Mouse (Mus musculus) large intestine, adult 2 months (tissue): ENCODE data around the gene Ero1lb. TPM values are rescaled to one million over a fixed set of nuclear protein-coding genes. Genes with fewer than 3 reads are reported as not detected.

ENCODE experiments used
- DNase-seq: peaks from one replicate; pipeline ENCODE4 v3.0.0-alpha.2; 2012; ENCODE audit warnings: low read depth, low spot score
- WGBS: fragments of 180-500 bp; shearing (Covaris S2); methylation state at CpG from one replicate; pipeline ENCODE4 v1.1.7; 2018; 5-methylcytosine and 5-hydroxymethylcytosine counted together
- polyA plus RNA-seq: library from polyadenylated mRNA; depleted of rRNA; stranded (reverse); fragments of >200 nt; gene quantifications from 2 replicates; pipeline ENCODE4 v1.2.3, GENCODE M21; 2012; rRNA removed

Gene Ero1lb
- polyA plus RNA-seq = 2.3 and 2.5 TPM in 2 replicates

DNA sequence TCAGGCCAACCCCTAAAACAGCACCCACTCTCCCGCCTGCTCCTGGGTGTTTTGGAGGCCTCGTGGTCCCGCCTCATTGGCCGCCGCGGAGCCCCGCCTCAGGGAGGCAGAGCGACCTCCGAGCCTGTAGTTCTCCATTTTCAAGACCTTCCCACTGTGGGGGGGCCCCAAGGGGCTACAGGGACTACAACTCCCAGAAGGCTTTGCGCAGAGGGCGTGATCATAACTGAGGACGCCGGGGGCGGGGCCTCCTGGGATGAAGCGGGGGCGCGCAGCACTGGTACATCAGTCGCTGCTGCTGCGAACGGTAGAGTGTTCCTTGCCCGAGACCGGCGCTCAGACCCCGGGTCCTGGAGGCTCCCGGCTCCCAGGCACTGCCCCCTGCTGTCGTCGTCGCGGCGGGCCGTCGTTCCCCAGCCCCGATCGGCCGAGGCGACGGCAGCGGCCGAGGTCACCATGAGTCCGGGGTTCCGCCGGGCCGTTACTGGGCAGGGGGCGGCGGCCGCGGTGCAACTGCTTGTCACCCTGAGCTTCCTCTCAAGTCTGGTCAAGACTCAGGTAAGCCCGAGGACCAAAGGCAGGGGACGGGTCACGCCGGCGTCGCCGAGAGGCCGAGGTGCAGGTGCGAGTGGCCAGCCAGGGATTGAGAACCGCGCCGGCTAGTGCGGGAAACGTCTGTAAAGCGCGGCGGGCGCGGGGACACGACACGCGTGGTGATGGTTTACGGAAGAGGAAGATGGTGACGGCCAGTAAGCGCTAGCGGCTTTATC lies at the start of gene Ero1lb:
Ero1lb (plus strand) TSS at position 254 of the 770 bp plus-strand sequence.
- WGBS = under 1% methylated on average over 68 of the region's 73 CpGs
- DNase-seq = peak; percentile 83

DNA sequence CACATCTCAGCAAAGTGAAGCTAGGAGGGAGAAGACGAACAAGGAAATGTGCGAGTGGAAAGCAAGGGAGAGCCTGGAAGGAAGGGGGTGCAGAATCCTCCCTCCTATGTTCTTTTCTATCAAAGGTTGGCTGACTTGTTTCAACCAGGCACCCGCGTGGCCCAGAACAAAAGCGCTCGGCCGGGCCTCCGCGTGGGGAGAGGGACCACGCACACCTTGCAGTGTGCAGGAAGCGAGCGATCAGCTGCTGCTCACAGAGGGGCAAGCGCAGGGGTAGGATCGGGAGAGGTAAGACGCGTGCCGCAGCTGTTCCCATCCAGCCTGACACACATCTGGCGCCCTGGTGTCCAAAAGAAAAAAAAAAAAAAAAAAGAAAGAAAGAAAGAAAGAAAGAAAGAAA lies 46.3 kb upstream of the Ero1lb start:
- WGBS = 3% methylated on average over 18 of the region's 18 CpGs
- no peak for DNase-seq

- no peak for DNase-seq
- WGBS = under 1% methylated on average over 35 of the region's 35 CpGs
Measured at GRCm38 (mm10) chr13:12519955-12520584, 45.6 kb upstream of the Ero1lb start, which contains the start of gene Edaradd. Edaradd (minus strand) TSS chr13:12520438.

- no peak for DNase-seq
Measured at GRCm38 (mm10) chr13:12522346-12522745, 43.3 kb upstream of the Ero1lb start.

- no peak for DNase-seq
Measured at GRCm38 (mm10) chr13:12525678-12526077, 40.0 kb upstream of the Ero1lb start.

GRCm38 (mm10) chr13:12534628-12535027 lies 31.0 kb upstream of the Ero1lb start:
- WGBS = 56% methylated on average over 3 of the region's 3 CpGs
- no peak for DNase-seq

More at GRCm38 (mm10) chr13:12525678-12526077, 40.0 kb upstream of the Ero1lb start:
- 87% methylated on average over 4 of the region's 4 CpGs for WGBS

- WGBS = 66% methylated on average over 6 of the region's 6 CpGs
- DNase-seq = no peak
Measured at GRCm38 (mm10) chr13:12537971-12538370, 27.7 kb upstream of the Ero1lb start.

DNA sequence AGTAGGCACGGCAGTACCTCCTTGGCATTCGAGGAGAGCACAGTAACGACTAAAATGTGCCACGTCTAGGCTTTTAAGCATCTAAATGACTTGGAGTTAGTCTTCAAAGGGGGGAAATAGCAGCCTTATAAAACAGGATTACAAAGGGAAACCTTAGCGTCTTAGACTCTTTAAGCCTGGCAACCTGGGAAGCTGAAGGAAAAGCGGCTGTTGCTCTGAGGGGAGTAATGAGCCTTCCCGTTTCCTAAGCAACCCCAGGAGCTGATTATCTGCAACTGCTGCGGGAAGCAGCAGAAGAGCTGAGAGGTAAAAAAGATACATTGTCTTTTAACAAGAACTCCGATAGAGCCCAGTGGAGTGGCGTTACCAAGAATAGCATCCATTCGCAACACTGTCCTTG lies 26.0 kb upstream of the Ero1lb start:
- WGBS = 41% methylated on average over 11 of the region's 11 CpGs
- DNase-seq = no peak

GRCm38 (mm10) chr13:12540119-12540518 lies 25.6 kb upstream of the Ero1lb start:
- no peak for DNase-seq
- 76% methylated on average over 13 of the region's 13 CpGs for WGBS

GRCm38 (mm10) chr13:12542006-12542981 lies 23.4 kb upstream of the Ero1lb start:
- 4% methylated on average over 23 of the region's 23 CpGs for WGBS
- DNase-seq = no peak

- 39% methylated on average over 5 of the region's 5 CpGs for WGBS
- DNase-seq = no peak
Measured at GRCm38 (mm10) chr13:12543246-12543645, 22.4 kb upstream of the Ero1lb start.

DNA sequence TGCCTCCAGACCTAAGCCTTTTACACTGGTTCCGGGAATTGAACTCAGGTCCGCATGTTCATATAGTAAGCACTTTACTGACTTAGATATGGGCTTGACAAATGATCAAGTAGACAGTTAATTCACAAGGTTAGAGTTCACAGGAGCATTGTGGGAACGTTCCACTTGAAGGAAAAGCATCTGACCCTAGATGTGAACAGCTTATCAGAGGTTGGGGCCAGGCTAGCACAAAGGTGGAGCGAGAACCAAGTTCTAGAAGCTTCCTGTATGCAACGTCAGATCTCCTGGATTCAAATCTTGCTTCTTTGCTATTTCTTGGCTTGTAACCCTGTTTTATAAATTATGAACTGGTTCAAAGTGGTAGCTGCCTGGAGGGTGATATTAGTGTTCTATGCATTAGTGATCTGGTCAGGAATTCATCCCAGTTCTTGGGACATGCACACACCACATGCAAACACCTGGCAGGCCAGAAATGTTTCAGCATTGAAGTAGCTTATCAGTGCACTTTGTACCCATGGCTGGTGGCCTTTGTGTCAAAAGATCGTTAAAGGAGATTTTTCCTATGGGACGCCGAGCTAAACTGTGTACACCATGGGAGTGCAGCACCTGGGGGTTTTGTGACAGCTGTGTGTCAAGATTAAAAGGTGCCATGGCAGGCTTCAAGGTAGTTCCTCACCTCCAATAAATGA lies 21.6 kb upstream of the Ero1lb start:
- no peak for DNase-seq
- 61% methylated on average over 8 of the region's 8 CpGs for WGBS

DNA sequence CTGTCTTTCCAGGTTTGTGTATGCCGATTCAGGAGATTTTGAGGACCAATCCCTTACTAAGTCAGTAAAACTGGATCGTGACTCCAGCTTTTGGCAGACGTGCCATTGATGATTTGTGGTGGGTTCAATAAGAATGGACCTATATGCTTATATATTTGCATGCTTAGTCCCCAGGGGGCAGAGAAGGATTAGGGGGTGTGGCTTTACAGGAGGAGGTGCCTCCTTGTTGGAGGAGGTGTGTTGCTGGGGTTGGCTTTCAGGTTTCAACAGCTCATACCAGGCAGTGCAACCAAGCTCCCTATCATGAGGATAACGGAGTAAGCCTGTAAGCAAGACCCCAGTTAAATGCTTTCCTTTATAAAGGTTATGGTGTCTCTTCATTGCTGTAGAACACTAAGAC lies 11.5 kb upstream of the Ero1lb start:
- no peak for DNase-seq
- 59% methylated on average over 4 of the region's 4 CpGs for WGBS

DNA sequence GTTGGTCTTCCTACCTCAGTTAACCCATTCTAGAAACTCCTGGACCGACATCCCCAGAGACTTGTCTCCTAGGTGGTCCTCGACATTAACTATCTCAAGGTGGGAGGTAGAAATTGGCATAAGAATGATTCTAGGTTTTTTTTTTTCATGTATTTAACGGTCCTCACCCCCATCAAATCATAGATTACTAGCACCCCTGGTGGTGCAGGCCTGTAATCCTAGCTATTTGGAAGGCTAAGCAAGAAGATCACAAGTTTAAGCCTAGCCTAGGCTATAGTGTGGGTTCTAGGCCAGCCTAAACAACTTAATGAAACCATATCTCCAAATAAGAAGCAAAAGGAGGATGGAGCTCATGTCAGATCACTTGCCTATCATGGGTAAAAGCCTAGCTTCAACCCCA lies 6.6 kb upstream of the Ero1lb start:
- 73% methylated on average over 3 of the region's 3 CpGs for WGBS

DNA sequence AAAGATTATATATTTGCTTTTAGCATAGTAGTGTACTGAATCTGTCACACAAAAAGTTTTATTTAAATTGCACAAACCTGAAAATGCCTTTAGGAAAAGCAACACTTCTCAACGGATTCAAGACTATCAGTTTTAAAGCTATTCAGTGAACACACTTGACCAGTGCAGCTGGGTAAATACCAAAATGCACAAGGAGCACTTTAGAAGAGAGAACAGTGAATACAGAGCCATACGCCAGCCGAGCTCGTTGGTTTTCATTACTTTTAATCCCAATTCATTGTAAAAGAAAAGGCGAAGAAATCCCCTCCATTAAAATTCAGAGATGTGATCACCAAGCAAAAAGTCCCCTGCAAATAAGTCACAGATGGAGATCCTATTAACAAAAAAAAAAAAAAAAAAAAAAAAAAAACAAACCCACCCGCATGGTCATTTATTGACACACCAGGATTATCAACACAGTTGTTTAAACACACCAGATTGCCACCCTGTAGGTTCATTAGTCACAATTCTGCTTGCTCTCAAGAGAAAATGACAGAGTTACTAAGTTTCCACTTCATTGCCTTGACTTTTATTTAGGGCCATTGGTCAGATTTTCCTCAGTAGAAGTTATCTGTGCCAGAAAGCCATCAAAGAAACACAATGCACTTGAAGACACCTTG lies 6.1 kb upstream of the Ero1lb start:
- no peak for DNase-seq
- 53% methylated on average over 6 of the region's 6 CpGs for WGBS

More for the DNA sequence above, 6.6 kb upstream of the Ero1lb start:
- DNase-seq = no peak

DNA sequence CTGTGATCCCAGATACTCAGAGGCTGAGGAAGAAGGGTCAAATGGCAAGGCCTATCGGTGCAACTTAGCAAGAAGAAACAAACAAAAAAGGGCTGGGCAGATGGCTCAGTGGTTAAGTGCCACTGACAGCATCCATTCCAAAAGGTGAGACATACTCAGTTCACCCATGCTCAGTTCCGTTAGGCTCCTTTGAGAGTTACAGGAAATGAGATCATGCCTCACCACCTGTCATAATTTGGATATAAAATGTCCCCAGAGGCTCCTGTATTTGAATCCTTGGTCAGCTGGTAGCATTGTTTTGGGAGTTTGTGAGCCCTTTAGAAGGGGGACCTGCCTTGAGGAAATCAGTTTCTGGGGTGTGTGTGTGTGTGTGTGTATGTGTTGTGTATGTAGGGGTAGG lies 3.9 kb upstream of the Ero1lb start:
- WGBS = 74% methylated on average over 2 of the region's 2 CpGs
- no peak for DNase-seq

DNA sequence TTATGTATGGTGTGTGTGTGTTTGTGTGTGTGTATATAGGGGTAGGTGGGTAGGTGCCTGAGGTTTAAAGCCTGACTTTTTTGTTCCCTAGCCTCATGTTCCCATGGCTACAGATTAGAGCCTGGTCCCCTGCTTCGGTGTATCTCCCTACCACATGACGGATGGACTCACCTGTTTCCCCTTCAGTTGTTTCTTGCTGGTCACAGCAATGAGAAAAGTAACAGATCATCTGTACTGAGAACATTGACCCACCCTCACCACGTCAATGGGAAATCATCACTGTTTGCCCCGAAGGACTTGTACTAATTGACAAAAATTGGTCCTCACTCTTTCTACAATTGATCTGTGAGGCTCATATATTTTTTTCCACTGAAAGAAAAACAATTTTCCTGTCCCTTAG lies 3.4 kb upstream of the Ero1lb start:
- no peak for DNase-seq
- WGBS = 85% methylated on average over 4 of the region's 4 CpGs

DNA sequence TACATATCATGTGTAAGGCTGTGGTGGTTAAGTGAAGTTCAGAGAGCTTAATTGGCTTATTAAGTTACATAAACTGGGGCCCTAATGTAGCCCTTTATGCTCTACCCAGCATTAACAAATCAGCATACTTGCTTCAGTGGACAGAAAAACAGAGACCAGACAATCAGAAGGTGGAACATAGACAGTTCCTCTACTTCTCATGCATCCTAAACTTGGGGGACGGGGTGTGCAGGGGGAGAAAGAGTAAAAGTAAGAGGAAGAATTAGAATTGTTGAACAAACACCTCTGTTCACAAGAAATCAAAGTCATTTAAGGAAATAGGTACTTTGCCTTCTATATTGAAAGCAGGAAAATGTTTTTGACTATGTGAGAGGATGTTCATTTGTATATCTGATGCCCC lies 2.3 kb downstream of the Ero1lb start:
- WGBS = 67% methylated on average over 1 of the region's 1 CpGs
- DNase-seq = no peak
